Mouse (Mus musculus) lung, adult 2 months (tissue): ENCODE measurements around the gene Actrt2. TPM values are rescaled to one million over a fixed set of nuclear protein-coding genes. Genes with fewer than 3 reads are reported as not detected.

Experiments used
- DNase-seq: peaks from one replicate; pipeline ENCODE4 v3.0.0; 2022
- H3K4me1 ChIP-seq: fragments of 200-500 bp; 2 replicates; pipeline ENCODE4 v1.6.1; 2011; ENCODE audit warnings: low read length; ENCODE audit not compliant: control insufficient read depth, insufficient read depth
- H3K4me3 ChIP-seq: fragments of 200-500 bp; replicated peaks from 2 replicates; pipeline ENCODE3; 2011; ENCODE audit warnings: low read depth, mild to moderate bottlenecking, control low read depth, low read length; ENCODE audit errors: extremely low read depth
- CTCF ChIP-seq: fragments of 200-500 bp; IDR thresholded peaks from 2 replicates; pipeline ENCODE4 v1.5.1; 2011; ENCODE audit warnings: mild to moderate bottlenecking, low read length, control low read depth; ENCODE audit not compliant: insufficient read depth
- POLR2A ChIP-seq: fragments of 200-500 bp; IDR thresholded peaks from 2 replicates; pipeline ENCODE4 v1.6.1; 2011; ENCODE audit warnings: low read depth, mild to moderate bottlenecking, control low read depth, low read length, borderline replicate concordance; ENCODE audit errors: extremely low read depth
- WGBS: fragments of 180-500 bp; shearing (Covaris S2); methylation state at CpG from one replicate; pipeline ENCODE4 v1.1.7; 2018; 5-methylcytosine and 5-hydroxymethylcytosine counted together
- polyA plus RNA-seq: library from polyadenylated mRNA; depleted of rRNA; stranded (reverse); fragments of >200 nt; gene quantifications from 2 replicates; pipeline ENCODE4 v1.2.3, GENCODE M21; 2012

Gene Actrt2
- polyA plus RNA-seq, 1 experiment, result not detected

GRCm38 (mm10) chr4:154693348-154694015 is 25.8 kb upstream of the Actrt2 start:
- WGBS, result 75% methylated on average over 20 of the region's 20 CpGs
- Histone ChIP-seq H3K4me3 (no peak overlapping the region), H3K4me1 (no peaks in the 10 kb centered on the region)
- DNase-seq, result no peak
- TF ChIP-seq CTCF, result no peak

- DNase-seq, result no peak
- TF ChIP-seq CTCF (no peak), POLR2A (no peak)
- Histone ChIP-seq H3K4me3 (no peak overlapping the region), H3K4me1 (no peaks in the 10 kb centered on the region)
- WGBS, result 68% methylated on average over 5 of the region's 5 CpGs
Observed at GRCm38 (mm10) chr4:154683068-154683752, 15.5 kb upstream of the Actrt2 start.

GRCm38 (mm10) chr4:154682311-154682710 is 14.6 kb upstream of the Actrt2 start:
- DNase-seq, result no peak
- no peak overlapping the region for H3K4me3 ChIP-seq
- TF ChIP-seq POLR2A (no peak), CTCF (no peak)
- 52% methylated on average over 14 of the region's 14 CpGs for WGBS
- H3K4me1 ChIP-seq, result no peaks in the 10 kb centered on the region

GRCm38 (mm10) chr4:154675441-154676000 is 7.9 kb upstream of the Actrt2 start:
- DNase-seq, result no peak
- WGBS, result 63% methylated on average over 10 of the region's 10 CpGs
- no peak for TF ChIP-seq POLR2A
- no peak for TF ChIP-seq CTCF
- Histone ChIP-seq H3K4me1 (no peaks in the 10 kb centered on the region), H3K4me3 (no peak overlapping the region)

GRCm38 (mm10) chr4:154674966-154675365 is 7.3 kb upstream of the Actrt2 start:
- 43% methylated on average over 15 of the region's 15 CpGs for WGBS
- no peak for DNase-seq
- TF ChIP-seq CTCF, result no peak
- no peak for TF ChIP-seq POLR2A
- Histone ChIP-seq H3K4me1 (no peaks in the 10 kb centered on the region), H3K4me3 (no peak overlapping the region)

GRCm38 (mm10) chr4:154674541-154674940 is 6.9 kb upstream of the Actrt2 start:
- no peak overlapping the region for H3K4me3 ChIP-seq
- no peaks in the 10 kb centered on the region for H3K4me1 ChIP-seq
- DNase-seq, result peak; percentile 74
- 3% methylated on average over 12 of the region's 12 CpGs for WGBS
- TF ChIP-seq CTCF, result peak; percentile 59
- TF ChIP-seq POLR2A, result no peak

- Histone ChIP-seq H3K4me1 (no peaks in the 10 kb centered on the region), H3K4me3 (no peak overlapping the region)
- DNase-seq, result no peak
- no peak for TF ChIP-seq CTCF
- no peak for TF ChIP-seq POLR2A
- 78% methylated on average over 4 of the region's 4 CpGs for WGBS
Observed at GRCm38 (mm10) chr4:154673986-154674385, 6.3 kb upstream of the Actrt2 start.

GRCm38 (mm10) chr4:154672027-154672426 is 4.4 kb upstream of the Actrt2 start:
- TF ChIP-seq CTCF (no peak), POLR2A (no peak)
- no peaks in the 10 kb centered on the region for H3K4me1 ChIP-seq
- 47% methylated on average over 1 of the region's 1 CpGs for WGBS
- H3K4me3 ChIP-seq, result no peak overlapping the region
- no peak for DNase-seq

- Histone ChIP-seq H3K4me3 (no peak overlapping the region), H3K4me1 (no peaks in the 10 kb centered on the region)
- WGBS, result 62% methylated on average over 8 of the region's 8 CpGs
- no peak for DNase-seq
- TF ChIP-seq POLR2A, result no peak
- TF ChIP-seq CTCF, result no peak
Observed at GRCm38 (mm10) chr4:154671232-154671912, 3.7 kb upstream of the Actrt2 start.

GRCm38 (mm10) chr4:154662681-154663215 is 4.9 kb downstream of the Actrt2 start:
- WGBS, result 65% methylated on average over 12 of the region's 12 CpGs
- no peaks in the 10 kb centered on the region for H3K4me1 ChIP-seq
- no peak overlapping the region for H3K4me3 ChIP-seq
- TF ChIP-seq POLR2A (no peak), CTCF (no peak)
- no peak for DNase-seq
